18 mouse cellular contexts compared by ENCODE assay signal in genomic region chr3:21111735-21112518, GRCm38 (mm10).
"Had no signal": no experiment of that assay in that cellular context is flagged by ENCODE, and none has a peak within 500 bp of the region (broad histone marks: within the 10 kb centered on the region; RNA-seq: fewer than 3 reads in every experiment).

No protein-coding gene starts in this region.

- H3K4me1 ChIP-seq: kidney, embryonic 15.5 days; limb, embryonic 12.5 days; liver, embryonic 13.5 days; megakaryocyte, embryonic 14.5 days; midbrain, embryonic 15.5 days; neural tube, embryonic 12.5 days had no signal

- H3K27me3 ChIP-seq: kidney, embryonic 15.5 days; limb, embryonic 12.5 days; liver, embryonic 13.5 days; megakaryocyte, embryonic 14.5 days; midbrain, embryonic 15.5 days; neural tube, embryonic 12.5 days had no signal

- H3K9ac ChIP-seq: kidney, embryonic 15.5 days; limb, embryonic 12.5 days; liver, embryonic 13.5 days; liver, postnatal 0 days; midbrain, embryonic 15.5 days; neural tube, embryonic 12.5 days had no signal

- H3K27ac ChIP-seq: kidney, embryonic 15.5 days; layer of hippocampus, adult 2 months; limb, embryonic 12.5 days; liver, embryonic 13.5 days; macrophage; midbrain, embryonic 15.5 days; neural tube, embryonic 12.5 days had no signal

- H3K4me3 ChIP-seq: kidney, embryonic 15.5 days; layer of hippocampus, adult 2 months; limb, embryonic 12.5 days; liver, embryonic 13.5 days; megakaryocyte, embryonic 14.5 days; midbrain, embryonic 15.5 days; neural tube, embryonic 12.5 days had no signal

- DNase-seq: kidney, adult 2 months; kidney, postnatal 14 days; liver; liver, embryonic 13.5 days; liver, postnatal 0 days; retina, postnatal 1 day; right cerebral cortex, postnatal 4 days; spleen, adult 18-20 months; thymus, adult 18-20 months; thymus, postnatal 14 days had no signal

- H3K36me3 ChIP-seq: kidney, embryonic 15.5 days; limb, embryonic 12.5 days; liver, embryonic 13.5 days; midbrain, embryonic 15.5 days; neural tube, embryonic 12.5 days had no signal

- H3K9me3 ChIP-seq: kidney, embryonic 15.5 days; limb, embryonic 12.5 days; liver, embryonic 13.5 days; megakaryocyte, embryonic 14.5 days; midbrain, embryonic 15.5 days; neural tube, embryonic 12.5 days had no signal

- H3K4me2 ChIP-seq: kidney, embryonic 15.5 days; limb, embryonic 12.5 days; liver, embryonic 13.5 days; midbrain, embryonic 11.5 days; midbrain, embryonic 15.5 days; neural tube, embryonic 12.5 days had no signal

- ATAC-seq: liver, postnatal 0 days; midbrain, embryonic 15.5 days had no signal
